ENCODE assay signal across 18 mouse cellular contexts in the genomic region with DNA sequence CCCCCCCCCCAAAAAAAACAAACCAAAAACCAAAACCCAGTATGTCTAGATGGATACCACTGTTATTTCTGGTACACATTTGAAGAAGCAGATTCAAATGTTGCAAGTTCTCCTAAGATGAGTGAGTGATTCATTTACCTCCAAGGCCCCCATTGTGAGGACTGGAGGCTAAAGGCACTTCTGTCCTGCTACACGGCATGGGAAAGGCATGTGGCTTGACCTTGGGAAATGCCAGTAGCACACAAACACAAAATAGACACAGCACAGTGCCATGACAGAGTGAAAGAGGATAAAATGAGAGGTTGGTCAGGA. TPM values are rescaled to one million over a fixed set of nuclear protein-coding genes. Genes with fewer than 3 reads are reported as not detected.
DNase-seq lines count a peak whose midpoint lies in the region; ATAC-seq and TF ChIP-seq lines count a peak whose summit lies in the region.
"Had no signal": no experiment of that assay in that cellular context is flagged by ENCODE, and none has a peak within 500 bp of the region (broad histone marks: within the 10 kb centered on the region; RNA-seq: fewer than 3 reads in every experiment).

No protein-coding gene starts in this region.

- H3K36me3 ChIP-seq in forebrain, embryonic 16.5 days (ENCODE audit: control insufficient read depth, insufficient read depth) = no peaks in the 10 kb centered on the region
- no peaks in the 10 kb centered on the region for H3K36me3 ChIP-seq in hindbrain, embryonic 13.5 days
- H3K36me3 ChIP-seq: embryonic facial prominence, embryonic 12.5 days; G1E; limb, embryonic 13.5 days had no signal

- H3K4me1 ChIP-seq in forebrain, embryonic 16.5 days (replicated peaks; ENCODE audit: control insufficient read depth, insufficient read depth, low read length) = peaks cover 16% of the 10 kb centered on the region
- H3K4me1 ChIP-seq in hindbrain, embryonic 13.5 days (replicated peaks) = peaks cover 7% of the 10 kb centered on the region
- H3K4me1 ChIP-seq: embryonic facial prominence, embryonic 12.5 days had no signal

- no peaks in the 10 kb centered on the region for H3K9me3 ChIP-seq in forebrain, embryonic 16.5 days (ENCODE audit: control insufficient read depth, low read length)
- no peaks in the 10 kb centered on the region for H3K9me3 ChIP-seq in hindbrain, embryonic 13.5 days
- H3K9me3 ChIP-seq: embryonic facial prominence, embryonic 12.5 days; limb, embryonic 13.5 days; megakaryocyte, embryonic 14.5 days had no signal

- H3K9ac ChIP-seq in forebrain, embryonic 16.5 days (replicated peaks; ENCODE audit: low read depth, low read length) = no peak overlapping the region
- no peak overlapping the region for H3K9ac ChIP-seq in hindbrain, embryonic 13.5 days
- H3K9ac ChIP-seq: embryonic facial prominence, embryonic 12.5 days; hindbrain, embryonic 14.5 days; limb, embryonic 13.5 days; liver, embryonic 14.5 days had no signal

- intact Hi-C loops in gastrocnemius, adult 2 months (cut with DNase I) = no loop called here

- no peak overlapping the region for H3K4me2 ChIP-seq in forebrain, embryonic 16.5 days (ENCODE audit: low read length)
- no peak overlapping the region for H3K4me2 ChIP-seq in hindbrain, embryonic 13.5 days
- H3K4me2 ChIP-seq: embryonic facial prominence, embryonic 12.5 days; hindbrain, embryonic 14.5 days; limb, embryonic 13.5 days had no signal

- no peak for DNase-seq in gastrocnemius, adult 2 months
- no peak for DNase-seq in gastrocnemius, postnatal 25 days
- DNase-seq in Muller cell, postnatal 12 days (ENCODE audit: inconsistent ontology term) = peak; percentile 17
- DNase-seq in adrenal gland, adult 8-10 months = peak; percentile 50
- DNase-seq in kidney, postnatal 4 days = no peak
- DNase-seq: gastrocnemius, postnatal 10 days; kidney, adult 18-20 months had no signal

- H3K27me3 ChIP-seq in forebrain, embryonic 16.5 days (replicated peaks; ENCODE audit: control insufficient read depth, insufficient read depth, low read length) = no peaks in the 10 kb centered on the region
- H3K27me3 ChIP-seq in hindbrain, embryonic 13.5 days = no peaks in the 10 kb centered on the region
- H3K27me3 ChIP-seq: embryonic facial prominence, embryonic 12.5 days; limb, embryonic 13.5 days; megakaryocyte, embryonic 14.5 days had no signal

- peak overlapping the region; percentile 21 for H3K27ac ChIP-seq in gastrocnemius, adult 2 months
- peak overlapping the region; percentile 92 for H3K27ac ChIP-seq in forebrain, embryonic 16.5 days (ENCODE audit: low read length)
- no peak overlapping the region for H3K27ac ChIP-seq in hindbrain, embryonic 13.5 days
- H3K27ac ChIP-seq: embryonic facial prominence, embryonic 12.5 days; hindbrain, embryonic 14.5 days; limb, embryonic 13.5 days; liver, embryonic 14.5 days had no signal

- WGBS in forebrain, embryonic 16.5 days = 66% methylated on average over 1 of the region's 1 CpGs
- 57% methylated on average over 1 of the region's 1 CpGs for WGBS in hindbrain, embryonic 13.5 days

- H3K4me3 ChIP-seq in gastrocnemius, adult 2 months = no peak overlapping the region
- H3K4me3 ChIP-seq in forebrain, embryonic 16.5 days (replicated peaks; ENCODE audit: low read length) = no peak overlapping the region
- H3K4me3 ChIP-seq in hindbrain, embryonic 13.5 days = no peak overlapping the region
- H3K4me3 ChIP-seq: embryonic facial prominence, embryonic 12.5 days; limb, embryonic 13.5 days; megakaryocyte, embryonic 14.5 days had no signal

- no peak for ATAC-seq in forebrain, embryonic 16.5 days
- no peak for ATAC-seq in hindbrain, embryonic 13.5 days (ENCODE audit: low FRiP score)
- ATAC-seq: CD4-positive, CD25-positive, alpha-beta regulatory T cell, adult 4 months; midbrain, embryonic 16.5 days had no signal

- TF ChIP-seq CTCF in gastrocnemius, adult 2 months (IDR thresholded peaks at IDR 0.05) = no peak

RNA-seq across cellular contexts. Expression of a gene that starts 4.8 kb away (rescaled TPM):
- not detected for total RNA-seq in gastrocnemius, adult 2 months (2021)
- not detected for total RNA-seq in gastrocnemius, postnatal 25 days (2021)
- total RNA-seq in adrenal gland, adult 8-10 months (2022) = under 1 TPM in 1 of 4 experiments, not detected in 3; 0.22 TPM
- polyA plus RNA-seq in forebrain, embryonic 16.5 days (2015; fragmentation: Nextera tagmentation; extraction: Ambion mirVana) = 0.16 TPM in 1 of 2 replicates, not detected in the other
- polyA plus RNA-seq in hindbrain, embryonic 13.5 days (2015; fragmentation: Nextera tagmentation; extraction: Ambion mirVana) = 0.14 and 0.22 TPM in 2 replicates
- total RNA-seq: G1E; gastrocnemius, postnatal 10 days had no signal
- polyA plus RNA-seq: CD4-positive, CD25-positive, alpha-beta regulatory T cell, adult 4 months; G1E; heart, postnatal 0 days; limb, embryonic 13.5 days had no signal

Comparison
In these comparisons a context has a peak if more than half of its experiments do, and no peak if none do; other contexts are left out.
1. DNase-seq: peak in Muller cell, postnatal 12 days (single experiment) and adrenal gland, adult 8-10 months (single experiment); none in gastrocnemius, adult 2 months (single experiment), gastrocnemius, postnatal 25 days (single experiment) and kidney, postnatal 4 days (0 of 2).